Mouse (Mus musculus): Measurements from ENCODE around the gene Syce2.

Syce2 gene

GRCm38 (mm10) chr8:84928456-84929306 lies 56.8 kb downstream of the Syce2 start:
- DNase-seq (ENCODE audit: low spot score): no peak

- DNase-seq (ENCODE audit: low spot score): no peak
Observed at GRCm38 (mm10) chr8:84930582-84930981, 58.7 kb downstream of the Syce2 start.

- no peak for DNase-seq (ENCODE audit: low spot score)
Observed at GRCm38 (mm10) chr8:84933767-84934559, 62.1 kb downstream of the Syce2 start.

GRCm38 (mm10) chr8:84934860-84935259 lies 62.9 kb downstream of the Syce2 start:
- no peak for DNase-seq (ENCODE audit: low spot score)

- DNase-seq (ENCODE audit: low spot score): no peak
Observed at GRCm38 (mm10) chr8:84935489-84935888, 63.6 kb downstream of the Syce2 start.

- no peak for DNase-seq (ENCODE audit: low spot score)
Observed at GRCm38 (mm10) chr8:84936041-84936961, 64.4 kb downstream of the Syce2 start.

- DNase-seq (ENCODE audit: low spot score): no peak
Observed at GRCm38 (mm10) chr8:84936962-84937546, 65.1 kb downstream of the Syce2 start, which contains the start of gene Mast1. Gene Mast1, minus strand, starts transcription at chr8:84937359.
